Mouse (Mus musculus) kidney, embryonic 16.5 days (tissue): Measurements from ENCODE around the gene Ric1. TPM values are rescaled to one million over a fixed set of nuclear protein-coding genes. Genes with fewer than 3 reads are reported as not detected.

Experiments
- ATAC-seq: fragments of 200-750 bp; cut with Nextera tagmentation; 2 replicates; pipeline ENCODE4 v1.8.0; 2017; ENCODE audit warnings: moderate TSS enrichment; ENCODE audit not compliant: low FRiP score, low TSS enrichment
- H3K27ac ChIP-seq: fragments of 300-500 bp; sonication (generic); 2 replicates; pipeline ENCODE4 v1.5.1; 2014; ENCODE audit warnings: low read length
- H3K27me3 ChIP-seq: fragments of 300-500 bp; sonication (generic); 2 replicates; pipeline ENCODE4 v1.6.1; 2014; ENCODE audit warnings: low read length, control low read depth, mixed read lengths; ENCODE audit not compliant: insufficient read depth
- H3K36me3 ChIP-seq: fragments of 300-500 bp; sonication (generic); 2 replicates; pipeline ENCODE4 v1.6.1; 2014; ENCODE audit warnings: low read length, control low read depth, mixed read lengths; ENCODE audit not compliant: insufficient read depth
- H3K4me1 ChIP-seq: fragments of 300-500 bp; sonication (generic); 2 replicates; pipeline ENCODE4 v1.6.1; 2014; ENCODE audit warnings: low read length, control low read depth, mixed read lengths; ENCODE audit not compliant: insufficient read depth
- H3K4me2 ChIP-seq: fragments of 300-500 bp; sonication (generic); replicated peaks from 2 replicates; pipeline ENCODE4 v1.6.1; 2014; ENCODE audit warnings: low read depth, low read length
- H3K4me3 ChIP-seq: fragments of 300-500 bp; sonication (generic); 2 replicates; pipeline ENCODE4 v1.5.1; 2014; ENCODE audit warnings: mild to moderate bottlenecking, low read length
- H3K9ac ChIP-seq: fragments of 300-500 bp; sonication (generic); replicated peaks from 2 replicates; pipeline ENCODE4 v1.6.1; 2014; ENCODE audit warnings: low read length
- H3K9me3 ChIP-seq: fragments of 300-500 bp; sonication (generic); 2 replicates; pipeline ENCODE4 v1.6.1; 2016; ENCODE audit warnings: low read length, control low read depth
- WGBS: fragments of 180-500 bp; shearing (Covaris S2); extraction: QIAGEN DNeasy Blood & Tissue Kit; methylation state at CpG from one replicate; pipeline ENCODE4 v1.1.7; 2014; 5-methylcytosine and 5-hydroxymethylcytosine counted together
- polyA plus RNA-seq: library from polyadenylated mRNA; unstranded; fragments of >200 nt; fragmentation: Nextera tagmentation; extraction: Ambion mirVana; gene quantifications from 2 replicates; pipeline ENCODE4 v1.2.1, GENCODE M21; 2015

The Ric1 gene
- polyA plus RNA-seq, 1 experiment from 2014 or later = 11.6 TPM

- ATAC-seq = no peak
- 56% methylated on average over 2 of the region's 2 CpGs for WGBS
Measured at GRCm38 (mm10) chr19:29484537-29484936, 37.5 kb upstream of the Ric1 start.

GRCm38 (mm10) chr19:29485257-29485948 is 36.7 kb upstream of the Ric1 start:
- no peak overlapping the region for H3K4me2 ChIP-seq
- no peak overlapping the region for H3K9ac ChIP-seq
- no peak overlapping the region for H3K4me3 ChIP-seq
- H3K36me3 ChIP-seq = no peaks in the 10 kb centered on the region
- no peak for ATAC-seq
- H3K27ac ChIP-seq = no peak overlapping the region
- H3K27me3 ChIP-seq = no peaks in the 10 kb centered on the region
- peaks cover 4% of the 10 kb centered on the region; the same call in 1 of the 2 replicates for H3K4me1 ChIP-seq
- no peaks in the 10 kb centered on the region for H3K9me3 ChIP-seq
- 98% methylated on average over 3 of the region's 3 CpGs for whole genome bisulfite sequencing

More at GRCm38 (mm10) chr19:29484537-29484936, 37.5 kb upstream of the Ric1 start:
- H3K4me3 ChIP-seq = no peak overlapping the region
- H3K27me3 ChIP-seq = no peaks in the 10 kb centered on the region
- no peaks in the 10 kb centered on the region for H3K9me3 ChIP-seq
- no peak overlapping the region for H3K27ac ChIP-seq
- no peak overlapping the region for H3K9ac ChIP-seq
- no peak overlapping the region for H3K4me2 ChIP-seq
- peaks cover 4% of the 10 kb centered on the region; the same call in 1 of the 2 replicates for H3K4me1 ChIP-seq
- H3K36me3 ChIP-seq = no peaks in the 10 kb centered on the region

GRCm38 (mm10) chr19:29486545-29487206 is 35.4 kb upstream of the Ric1 start:
- Histone ChIP-seq H3K27me3 (no peaks in the 10 kb centered on the region), H3K27ac (no peak overlapping the region), H3K9me3 (no peaks in the 10 kb centered on the region), H3K4me2 (no peak overlapping the region), H3K36me3 (no peaks in the 10 kb centered on the region), H3K4me1 (peaks cover 4% of the 10 kb centered on the region; the same call in 1 of the 2 replicates), H3K9ac (no peak overlapping the region), H3K4me3 (no peak overlapping the region)
- 78% methylated on average over 7 of the region's 7 CpGs for WGBS
- no peak for ATAC-seq

- 83% methylated on average over 14 of the region's 14 CpGs for WGBS
- H3K4me2 ChIP-seq = no peak overlapping the region
- H3K4me3 ChIP-seq = no peak overlapping the region
- H3K9ac ChIP-seq = no peak overlapping the region
- peaks cover 4% of the 10 kb centered on the region; the same call in 1 of the 2 replicates for H3K4me1 ChIP-seq
- H3K27me3 ChIP-seq = no peaks in the 10 kb centered on the region
- no peak overlapping the region for H3K27ac ChIP-seq
- H3K9me3 ChIP-seq = no peaks in the 10 kb centered on the region
- ATAC-seq = no peak
- H3K36me3 ChIP-seq = no peaks in the 10 kb centered on the region
Measured at GRCm38 (mm10) chr19:29487326-29488072, 34.6 kb upstream of the Ric1 start.

GRCm38 (mm10) chr19:29488073-29488390 is 34.0 kb upstream of the Ric1 start:
- Histone ChIP-seq H3K4me2 (no peak overlapping the region), H3K4me1 (peaks cover 4% of the 10 kb centered on the region; the same call in 1 of the 2 replicates), H3K27ac (no peak overlapping the region), H3K27me3 (no peaks in the 10 kb centered on the region), H3K9ac (no peak overlapping the region), H3K4me3 (no peak overlapping the region), H3K9me3 (no peaks in the 10 kb centered on the region), H3K36me3 (no peaks in the 10 kb centered on the region)
- WGBS = 46% methylated on average over 6 of the region's 6 CpGs
- ATAC-seq = no peak

GRCm38 (mm10) chr19:29488420-29488819 is 33.7 kb upstream of the Ric1 start:
- WGBS = 26% methylated on average over 10 of the region's 10 CpGs
- H3K27ac ChIP-seq = no peak overlapping the region
- H3K4me2 ChIP-seq = peak overlapping the region; percentile 7; the same call in 1 of the 2 replicates
- H3K9ac ChIP-seq = no peak overlapping the region
- no peak overlapping the region for H3K4me3 ChIP-seq
- no peaks in the 10 kb centered on the region for H3K27me3 ChIP-seq
- H3K4me1 ChIP-seq = peaks cover 4% of the 10 kb centered on the region; the same call in 1 of the 2 replicates
- no peaks in the 10 kb centered on the region for H3K36me3 ChIP-seq
- no peaks in the 10 kb centered on the region for H3K9me3 ChIP-seq
- no peak for ATAC-seq

- WGBS = 74% methylated on average over 3 of the region's 3 CpGs
- H3K36me3 ChIP-seq = no peaks in the 10 kb centered on the region
- no peaks in the 10 kb centered on the region for H3K27me3 ChIP-seq
- H3K27ac ChIP-seq = no peak overlapping the region
- H3K4me1 ChIP-seq = peaks cover 4% of the 10 kb centered on the region; the same call in 1 of the 2 replicates
- H3K9ac ChIP-seq = no peak overlapping the region
- H3K4me3 ChIP-seq = no peak overlapping the region
- no peak for ATAC-seq
- no peak overlapping the region for H3K4me2 ChIP-seq
- no peaks in the 10 kb centered on the region for H3K9me3 ChIP-seq
Measured at GRCm38 (mm10) chr19:29489785-29490284, 32.2 kb upstream of the Ric1 start.

- Histone ChIP-seq H3K4me2 (no peak overlapping the region), H3K36me3 (no peaks in the 10 kb centered on the region), H3K4me1 (peaks cover 4% of the 10 kb centered on the region; the same call in 1 of the 2 replicates), H3K27ac (no peak overlapping the region), H3K9ac (no peak overlapping the region), H3K9me3 (no peaks in the 10 kb centered on the region), H3K27me3 (no peaks in the 10 kb centered on the region), H3K4me3 (no peak overlapping the region)
- ATAC-seq = no peak
- 58% methylated on average over 9 of the region's 9 CpGs for WGBS
Measured at GRCm38 (mm10) chr19:29491467-29491866, 30.6 kb upstream of the Ric1 start.

- ATAC-seq = no peak
- H3K4me3 ChIP-seq = no peak overlapping the region
- H3K9me3 ChIP-seq = no peaks in the 10 kb centered on the region
- H3K36me3 ChIP-seq = no peaks in the 10 kb centered on the region
- H3K4me2 ChIP-seq = no peak overlapping the region
- no peak overlapping the region for H3K9ac ChIP-seq
- WGBS = 81% methylated on average over 4 of the region's 4 CpGs
- H3K27ac ChIP-seq = no peak overlapping the region
- no peaks in the 10 kb centered on the region for H3K27me3 ChIP-seq
- H3K4me1 ChIP-seq = peaks cover 4% of the 10 kb centered on the region; the same call in 1 of the 2 replicates
Measured at GRCm38 (mm10) chr19:29494454-29494853, 27.6 kb upstream of the Ric1 start.
